Mouse (Mus musculus): ENCODE measurements around the gene Xpnpep1. TPM values are rescaled to one million over a fixed set of nuclear protein-coding genes. Genes with fewer than 3 reads are reported as not detected.

Gene Xpnpep1
- 73.9 and 90.4 TPM in 2 replicates for polyA plus RNA-seq (2012; rRNA removed)

GRCm38 (mm10) chr19:53040164-53041132 lies at the start of gene Xpnpep1:
Xpnpep1 (minus strand) TSS chr19:53040214.

Other genes starting within 250 kb of the Xpnpep1 start
- gene Add3, start 100.2 kb upstream of the Xpnpep1 start, polyA plus RNA-seq (2012; rRNA removed) = 28.1 and 36.5 TPM in 2 replicates

Data from central nervous system, embryonic 11.5 days (tissue).